Mouse (Mus musculus): ENCODE measurements at regions not wholly inside any gene's neighbourhood (a gene's known extent, or its start where the extent isn't known, plus 50 kb on each side); places are given as distances from the start of the nearest gene placed in this dataset.

DNA sequence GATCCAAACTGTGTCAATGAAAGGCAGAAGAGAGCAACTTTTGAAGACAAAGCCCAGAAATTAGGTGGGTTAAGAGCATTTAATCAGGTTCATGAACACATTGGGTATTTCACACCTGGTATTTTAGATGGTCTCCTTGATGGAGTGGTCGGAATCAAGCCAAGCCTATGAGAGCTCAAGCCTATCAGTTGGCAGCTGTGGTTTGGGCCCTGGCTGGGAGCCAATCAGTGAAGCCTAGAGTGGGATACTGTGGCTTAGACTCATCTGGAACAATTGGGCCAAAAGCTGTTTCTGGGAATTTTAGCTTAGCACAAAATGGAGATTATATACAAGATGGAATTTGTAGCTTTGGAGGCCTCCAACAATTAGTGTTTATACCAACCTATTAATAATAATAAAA lies 86.8 kb upstream of the Igfbp7 start:
- TF ChIP-seq CTCF (IDR thresholded peaks at IDR 0.05; ENCODE audit: extremely low read depth, insufficient read length, insufficient replicate concordance, low read depth, low read length) = no peak
- TF ChIP-seq POLR2A (IDR thresholded peaks at IDR 0.05; ENCODE audit: low read depth, low read length) = no peak

All from small intestine, adult 2 months (tissue).